Mouse (Mus musculus) 416B (cell line): ENCODE results near the gene Sox5.

Source experiments
- DNase-seq: peaks from one replicate; pipeline ENCODE4 v3.0.0; 2011; ENCODE audit warnings: low read depth

Sox5 gene

GRCm38 (mm10) chr6:144579301-144579700 is 202.5 kb downstream of the Sox5 start:
- DNase-seq = no peak

GRCm38 (mm10) chr6:144570850-144571249 is 210.9 kb downstream of the Sox5 start:
- DNase-seq = no peak

DNA sequence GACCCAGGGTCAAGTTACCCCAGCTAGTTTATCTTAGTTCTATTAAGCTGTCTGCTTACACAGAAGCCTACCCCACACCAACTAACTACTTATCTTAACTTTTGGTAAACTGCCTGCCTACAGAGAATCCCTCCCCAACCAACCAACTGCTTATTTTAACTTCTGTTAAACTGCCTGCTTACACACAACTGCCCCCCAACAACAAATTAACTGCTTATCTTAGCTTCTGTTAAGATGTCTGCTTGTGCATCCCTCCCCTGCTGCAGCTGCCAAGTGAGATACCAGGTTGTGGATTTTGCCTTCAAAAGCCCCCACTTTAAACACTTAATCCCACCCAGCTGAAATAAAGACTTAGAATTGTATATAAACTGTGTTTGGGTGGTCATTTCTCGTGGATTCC is 215.9 kb downstream of the Sox5 start:
- no peak for DNase-seq

- no peak for DNase-seq
These were observed 220.1 kb downstream of the Sox5 start for GRCm38 (mm10) chr6:144561718-144562117.

GRCm38 (mm10) chr6:144560211-144560610 is 221.6 kb downstream of the Sox5 start:
- DNase-seq = no peak

DNA sequence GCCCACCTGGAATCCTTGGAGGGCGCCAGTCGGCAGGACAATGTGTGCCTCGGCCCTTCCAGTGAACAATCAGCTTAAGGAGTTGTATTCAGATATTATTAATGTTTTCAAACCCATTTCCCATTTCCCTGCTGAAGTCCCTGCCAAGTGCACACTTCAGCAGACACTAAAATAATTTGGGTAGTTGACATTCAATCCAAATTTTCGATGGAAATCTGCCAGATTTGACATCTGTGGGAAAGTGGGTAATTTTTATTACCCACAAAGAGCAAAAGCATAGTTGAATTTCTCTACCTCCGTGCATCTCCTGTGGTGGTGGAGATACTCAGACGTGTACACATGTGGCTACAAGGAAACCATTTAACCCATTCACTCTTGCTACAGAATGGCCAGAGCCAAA is 228.3 kb downstream of the Sox5 start:
- DNase-seq = no peak

GRCm38 (mm10) chr6:144548991-144549390 is 232.8 kb downstream of the Sox5 start:
- no peak for DNase-seq

DNA sequence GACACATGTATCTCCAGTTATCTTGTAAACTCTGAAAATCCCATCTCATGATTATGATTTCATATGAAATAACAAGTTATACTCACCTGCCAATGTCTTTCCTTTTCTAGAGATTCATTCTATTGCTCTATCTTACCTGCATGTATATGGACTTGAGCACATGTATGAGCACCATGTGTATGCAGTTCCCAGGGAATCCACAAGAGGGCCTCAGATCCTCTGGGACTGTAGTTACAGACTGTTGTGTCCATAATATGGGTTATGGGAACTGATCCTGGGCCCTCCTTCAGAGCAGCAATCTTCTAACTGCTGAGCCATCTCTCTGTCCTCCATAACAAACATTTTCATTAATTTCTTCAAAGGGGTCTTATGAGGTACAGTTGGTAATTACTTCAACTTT is 234.6 kb downstream of the Sox5 start:
- DNase-seq = no peak

GRCm38 (mm10) chr6:144545549-144545948 is 236.2 kb downstream of the Sox5 start:
- DNase-seq = no peak

DNA sequence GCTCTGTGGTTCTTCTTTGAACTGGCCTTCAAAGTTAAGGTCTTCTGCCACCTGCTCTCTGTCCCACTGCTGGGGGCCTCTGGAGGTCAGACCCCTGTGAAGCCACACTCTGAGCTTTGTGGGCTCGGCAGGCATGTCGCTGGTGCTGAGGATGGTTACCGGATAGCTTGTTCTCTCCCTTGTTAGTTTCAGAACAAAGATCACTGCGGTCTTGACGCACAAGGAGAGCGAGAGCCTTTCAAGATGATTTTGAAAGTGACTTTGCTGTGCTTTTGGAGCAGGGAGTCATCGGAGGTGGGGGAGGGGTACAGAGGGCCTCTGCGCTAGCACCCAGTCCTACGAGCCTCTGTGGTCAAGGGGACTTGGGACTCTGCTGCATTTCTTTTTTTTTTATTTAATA is 240.5 kb downstream of the Sox5 start:
- DNase-seq = no peak

- DNase-seq = no peak
These were observed 242.2 kb downstream of the Sox5 start for GRCm38 (mm10) chr6:144539439-144540192.

DNA sequence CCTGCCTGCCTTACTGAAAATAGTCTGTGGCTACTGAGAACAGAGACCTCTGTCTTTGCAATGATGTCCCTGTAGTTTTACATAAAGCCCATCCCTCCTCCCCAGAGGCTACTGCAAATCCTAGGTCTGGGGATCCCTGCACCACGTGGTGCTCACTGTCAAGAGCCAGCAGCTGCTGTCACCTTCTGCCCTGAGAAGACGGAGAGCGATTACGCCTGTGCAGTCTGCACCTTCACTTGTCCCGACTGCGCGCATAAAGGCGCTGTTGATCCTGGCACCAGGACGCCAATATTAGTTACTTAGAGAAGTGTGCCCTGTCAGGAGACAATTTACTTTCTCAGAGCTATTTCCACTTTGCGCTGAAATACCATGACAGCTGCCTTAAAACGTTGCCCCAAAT is 258.3 kb downstream of the Sox5 start:
- DNase-seq = no peak

DNA sequence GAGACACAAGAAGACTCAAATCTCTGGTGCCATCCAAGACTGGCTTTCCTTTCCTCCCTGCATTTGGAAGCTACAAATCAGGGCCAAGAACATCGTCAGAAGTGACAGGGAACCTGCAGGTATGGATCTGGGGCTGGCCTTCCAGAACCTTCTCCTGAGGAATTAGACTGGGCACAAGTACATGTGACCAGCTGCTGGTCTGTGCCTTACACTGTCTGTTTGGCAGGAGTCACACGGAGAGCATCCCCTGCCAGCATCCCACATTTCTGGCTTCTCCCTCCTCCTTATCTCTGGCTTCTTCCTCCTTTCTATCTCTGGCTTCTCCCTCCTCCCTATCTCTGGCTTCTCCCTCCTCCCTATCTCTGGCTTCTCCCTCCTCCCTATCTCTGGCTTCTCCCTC is 263.0 kb downstream of the Sox5 start:
- no peak for DNase-seq

- no peak for DNase-seq
These were observed 265.9 kb downstream of the Sox5 start for GRCm38 (mm10) chr6:144515905-144516304.

DNA sequence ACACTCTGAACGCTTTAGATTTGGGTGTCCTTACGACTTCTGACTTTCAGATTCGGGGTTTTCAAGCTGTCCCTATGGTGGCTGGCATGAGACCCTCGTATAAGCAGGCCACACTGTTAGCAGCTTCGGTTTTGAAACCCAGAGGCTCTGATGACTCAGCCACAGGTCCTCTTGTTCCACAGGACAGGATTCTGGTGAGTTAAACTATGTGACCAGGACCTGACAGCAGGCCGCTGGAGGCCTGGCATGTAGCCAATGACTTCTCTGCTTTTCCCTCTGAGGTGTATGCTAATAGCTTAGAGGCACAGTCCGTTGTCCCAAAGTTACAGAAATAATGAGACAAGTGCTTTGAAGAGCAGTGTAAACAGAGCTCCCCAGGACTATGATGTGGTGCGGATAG is 268.0 kb downstream of the Sox5 start:
- no peak for DNase-seq

DNA sequence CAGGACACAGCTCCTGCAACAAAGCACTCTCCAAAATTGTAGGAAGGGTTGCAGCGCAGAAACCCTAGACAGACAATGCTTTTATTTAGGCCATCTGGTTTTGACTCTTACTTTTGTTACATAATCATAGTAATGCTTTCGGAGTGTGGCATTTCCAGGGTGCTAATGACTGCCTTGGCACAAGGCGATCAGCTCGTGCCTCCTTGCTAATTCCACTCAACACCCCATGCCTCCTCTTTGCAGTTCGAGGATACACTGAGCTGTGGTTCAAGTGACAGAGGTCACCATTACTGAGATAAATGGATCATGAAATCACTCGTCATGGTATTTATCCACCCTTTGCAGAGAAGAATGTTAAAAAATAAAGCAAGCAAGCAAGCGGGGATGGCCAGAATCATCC is 269.9 kb downstream of the Sox5 start:
- no peak for DNase-seq

GRCm38 (mm10) chr6:144510147-144510546 is 271.6 kb downstream of the Sox5 start:
- no peak for DNase-seq

DNA sequence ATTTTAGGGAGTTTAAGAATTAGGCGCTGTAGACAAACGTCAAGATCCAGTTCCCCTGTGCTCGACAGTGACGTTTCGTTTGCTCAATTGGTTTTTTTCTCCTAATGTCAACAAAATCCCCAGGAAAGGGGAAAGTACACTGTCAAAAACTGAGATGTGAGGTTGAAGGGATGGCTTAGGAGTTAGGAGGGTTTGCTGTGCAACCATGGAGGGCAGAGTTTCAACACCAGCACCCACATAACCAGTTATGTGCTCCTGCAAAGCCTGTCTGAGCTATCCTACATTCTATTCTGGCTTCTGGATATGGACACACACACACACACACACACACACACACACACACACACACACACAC is 277.6 kb downstream of the Sox5 start:
- DNase-seq = no peak

GRCm38 (mm10) chr6:144503399-144504196 is 278.2 kb downstream of the Sox5 start:
- DNase-seq = no peak

DNA sequence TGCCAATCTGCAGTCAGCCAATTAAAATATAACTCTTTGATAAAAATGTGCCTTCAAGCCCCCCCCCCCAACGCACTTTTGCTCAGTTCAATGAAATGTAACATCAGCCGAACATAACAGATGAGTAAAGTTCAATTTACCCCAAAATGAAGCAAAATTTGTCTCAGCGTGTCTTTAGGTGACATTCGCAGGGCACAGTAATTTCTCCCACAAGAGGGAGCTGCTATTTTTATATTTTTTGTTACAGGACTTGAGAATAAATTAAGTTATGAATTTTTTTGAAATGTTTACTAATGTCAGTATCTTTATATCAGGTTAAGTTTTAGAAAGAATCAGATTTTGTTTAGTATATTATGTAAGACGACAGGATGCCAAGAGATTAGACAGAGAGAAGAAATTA is 280.3 kb downstream of the Sox5 start:
- no peak for DNase-seq

GRCm38 (mm10) chr6:144498177-144498576 is 283.6 kb downstream of the Sox5 start:
- DNase-seq = peak; percentile 17

- DNase-seq = no peak
These were observed 289.9 kb downstream of the Sox5 start for GRCm38 (mm10) chr6:144491761-144492415.

DNA sequence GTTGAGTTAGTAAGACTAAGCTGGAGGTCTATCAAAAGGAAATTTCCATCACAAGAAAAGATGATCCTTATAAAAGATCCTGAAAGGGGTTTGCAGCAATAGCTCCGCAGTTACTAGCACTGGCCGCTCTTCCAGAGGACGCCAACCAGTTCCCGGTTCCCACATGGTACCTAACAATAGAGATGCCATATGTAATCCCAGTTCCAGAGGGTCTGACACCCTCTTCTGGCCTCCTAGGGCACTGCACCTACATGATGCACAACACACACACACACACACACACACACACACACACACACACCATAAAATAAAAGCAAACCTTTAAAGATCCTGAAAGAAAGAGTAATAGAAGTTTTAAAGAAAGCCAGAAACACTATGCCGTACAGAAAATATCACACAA is 290.9 kb downstream of the Sox5 start:
- no peak for DNase-seq
